Mouse (Mus musculus) heart, postnatal 14 days (tissue): ENCODE data around the gene Chrna7. TPM values are rescaled to one million over a fixed set of nuclear protein-coding genes. Genes with fewer than 3 reads are reported as not detected.

ENCODE experiments used
- DNase-seq, 2 experiments: peaks; one replicate each; pipeline ENCODE4 v3.0.0; 2021 to 2022
- intact Hi-C: fragments of 180-260 bp; cut with DNase I; formaldehyde crosslinking; loops from one replicate; pipeline ENCODE4 v1.15.1; 2025
- total RNA-seq, 2 experiments: library from RNA; stranded (reverse); gene quantifications; 2 replicates each; pipeline ENCODE4 v1.2.3; 2021

Gene Chrna7
- total RNA-seq, 2 experiments from 2014 or later = not detected

GRCm38 (mm10) chr7:63084351-63085003 is 127.9 kb downstream of the Chrna7 start:
- no peak for DNase-seq
- intact Hi-C loops = no loop called here

- intact Hi-C loops = no loop called here
- no peak for DNase-seq
Observed at GRCm38 (mm10) chr7:63060996-63061395, 151.4 kb downstream of the Chrna7 start.

Other genes starting within 250 kb of the Chrna7 start
- not detected for gene Otud7a, start 232.2 kb upstream of the Chrna7 start, total RNA-seq